Mouse (Mus musculus): ENCODE measurements around the gene Thra. TPM values are rescaled to one million over a fixed set of nuclear protein-coding genes. Genes with fewer than 3 reads are reported as not detected.
"Not testable (repeated sequence)": the region's sequence is repeated elsewhere in the genome, so short reads cannot be mapped to it uniquely, and the experiment has no call there.

Thra gene
- total RNA-seq, 2 experiments from 2014 or later, result 75.4 to 89.1 TPM

DNA sequence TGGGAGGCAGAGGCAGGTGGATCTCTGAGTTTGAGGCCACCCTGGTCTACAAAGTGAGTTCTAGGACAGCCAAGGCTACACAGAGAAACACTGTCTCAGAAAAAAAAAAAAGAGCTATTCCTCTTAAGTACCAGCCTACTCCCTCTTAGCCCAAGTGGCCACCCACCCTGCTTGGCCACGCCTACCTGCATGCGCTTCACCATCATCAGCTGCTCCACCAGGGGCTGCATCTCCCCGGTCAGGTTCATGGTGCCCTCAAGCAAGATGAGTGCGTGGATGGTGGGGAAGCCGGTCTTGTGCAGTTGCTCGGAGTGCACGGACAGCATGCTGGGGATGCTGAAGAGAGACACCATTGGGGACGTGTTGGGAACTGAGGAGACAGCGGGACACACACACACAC is 24.5 kb upstream of the Thra start:
- DNase-seq, result no peak

DNA sequence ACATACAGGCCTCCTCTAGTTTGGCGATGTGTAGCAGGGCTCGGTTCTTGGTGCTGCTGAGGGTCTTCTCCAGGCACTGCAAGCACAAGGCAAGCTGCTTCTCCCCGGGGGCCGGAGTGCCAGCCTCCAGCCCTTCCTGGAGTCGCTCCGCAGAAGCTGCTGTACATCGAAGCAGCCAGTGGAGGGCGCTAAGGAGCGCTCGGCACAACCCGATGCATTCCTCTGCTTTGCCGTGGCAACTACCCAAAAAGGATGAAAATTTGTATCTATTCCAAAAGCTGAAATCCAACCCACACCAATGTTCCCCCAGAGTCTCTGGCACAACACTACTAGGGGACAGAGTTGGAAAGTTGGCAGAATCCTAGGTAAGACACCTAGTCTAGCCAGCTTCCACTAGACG is 22.5 kb upstream of the Thra start:
- peak; percentile 77 for DNase-seq

DNA sequence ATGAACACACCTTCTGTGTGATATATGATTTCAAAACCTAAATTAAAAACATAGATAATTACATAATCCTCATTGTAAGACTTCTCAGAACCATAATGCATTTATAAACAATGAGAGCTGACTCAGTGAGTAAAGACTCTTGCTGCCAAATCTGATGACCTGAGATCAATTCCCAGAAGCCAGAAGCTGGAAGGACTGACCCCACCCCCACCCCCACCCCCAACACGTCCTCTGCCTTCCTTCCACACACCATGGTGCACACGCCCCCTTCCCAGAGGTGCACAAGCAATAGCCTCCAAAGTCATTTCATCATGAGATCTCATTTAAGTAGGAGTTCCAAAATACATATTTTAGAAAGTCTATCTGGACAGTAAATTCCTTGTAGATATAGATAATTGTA is 19.7 kb upstream of the Thra start:
- DNase-seq, result no peak

DNA sequence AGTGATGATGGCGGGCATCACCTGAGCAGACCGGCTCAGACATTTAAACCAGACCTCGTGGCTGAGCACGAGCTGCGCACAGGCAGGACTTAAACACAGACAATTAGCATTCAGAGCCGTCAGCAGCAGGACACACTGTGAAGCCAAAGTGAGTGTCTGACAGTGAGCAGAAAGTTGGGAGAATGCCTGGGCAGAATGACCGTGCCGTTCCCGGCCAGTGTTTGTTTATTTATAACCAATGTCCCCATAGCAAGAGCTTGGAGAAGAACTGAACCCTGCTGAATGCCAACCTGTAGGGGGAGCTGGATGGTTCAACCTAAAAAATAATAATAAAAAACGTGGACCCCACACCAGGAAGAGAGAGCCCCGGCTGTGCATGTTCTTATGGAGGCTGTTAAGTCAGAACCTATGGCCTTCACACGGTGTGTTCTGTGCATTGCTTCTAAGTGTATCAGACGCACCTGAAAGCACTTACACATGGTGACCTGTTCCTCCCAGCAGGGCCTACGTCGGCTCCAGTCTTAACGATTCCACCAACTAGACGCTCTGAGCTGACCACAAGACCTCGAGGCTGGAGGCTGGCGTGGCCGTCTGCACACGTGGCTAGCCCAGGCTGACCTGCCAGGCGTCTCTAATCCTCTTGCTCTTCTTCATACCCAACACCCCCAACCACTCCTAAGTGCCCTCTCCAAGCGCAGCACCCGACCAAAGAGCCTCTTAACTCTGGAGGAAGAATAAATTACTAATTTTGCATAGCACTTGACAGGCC is 18.8 kb upstream of the Thra start:
- peak; percentile 89 for DNase-seq

DNA sequence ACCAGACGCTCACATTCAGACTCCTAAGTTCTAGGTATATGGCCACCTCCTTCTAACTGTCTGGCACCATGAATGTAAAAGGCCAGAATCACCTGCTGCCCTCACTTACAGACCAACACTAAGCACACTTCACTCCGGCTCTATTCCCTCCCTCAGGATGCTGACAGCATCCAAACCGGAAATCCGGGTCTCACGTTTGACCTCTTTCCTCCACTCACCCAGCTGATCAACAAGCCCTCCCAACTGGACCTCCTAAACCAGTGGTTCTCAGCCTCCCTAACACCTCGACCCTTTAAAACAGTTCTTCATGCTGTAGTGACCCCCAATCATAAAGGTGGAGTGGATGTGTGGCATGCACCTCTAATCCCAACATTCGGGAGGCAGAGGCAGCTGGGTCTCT is 17.3 kb upstream of the Thra start:
- no peak for DNase-seq

DNA sequence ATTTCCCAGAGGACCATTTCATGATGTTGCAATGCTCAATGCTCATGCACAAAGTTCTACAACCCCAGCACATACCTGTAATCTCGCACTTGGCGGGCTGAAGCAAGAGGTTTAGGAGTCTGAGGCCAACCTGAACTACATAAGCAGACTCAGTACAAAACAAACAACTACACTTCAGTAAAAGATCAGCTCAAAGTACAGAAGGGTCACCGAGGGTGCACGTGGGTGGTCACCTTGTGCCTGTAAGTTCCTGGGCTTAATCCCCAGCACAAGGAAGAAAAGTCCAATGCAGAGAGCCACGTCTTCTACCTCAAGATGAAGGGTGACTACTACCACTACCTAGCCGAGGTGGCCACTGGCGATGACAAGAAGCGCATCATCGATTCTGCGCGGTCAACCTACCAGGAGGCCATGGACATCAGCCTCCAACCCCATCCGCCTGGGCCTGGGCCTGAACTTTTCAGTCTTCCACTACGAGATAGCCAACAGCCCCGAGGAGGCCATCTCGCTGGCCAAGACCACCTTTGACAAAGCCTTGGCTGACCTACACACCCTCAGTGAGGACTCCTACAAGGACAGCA is 14.4 kb upstream of the Thra start:
- DNase-seq, result no peak

DNA sequence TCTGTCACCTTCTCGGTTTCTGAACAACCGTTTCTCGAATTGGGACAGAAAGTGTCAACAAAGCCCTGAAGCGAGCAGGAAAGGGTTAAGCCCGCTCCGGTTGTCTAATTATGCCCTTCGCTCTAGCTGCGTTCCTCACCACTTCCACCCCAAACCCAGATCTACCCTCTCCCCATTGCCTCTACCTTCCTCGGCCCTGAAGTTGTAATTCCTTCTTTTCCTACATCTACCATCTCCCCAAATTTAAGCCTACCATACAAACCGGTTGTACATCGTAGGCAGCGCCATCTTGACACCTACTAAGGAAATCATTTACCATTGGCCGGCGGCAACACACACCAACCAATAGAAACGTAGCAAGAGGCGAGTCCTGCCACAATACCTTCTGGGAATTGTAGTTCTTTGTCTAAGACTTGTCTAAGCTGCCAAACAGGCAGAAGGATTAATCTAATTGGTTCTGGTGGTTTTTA is 11.3 kb upstream of the Thra start, which contains the start of gene Med24:
Med24 (minus strand) TSS at position 317 of the 470 bp plus-strand sequence.
- DNase-seq, result peak; percentile 86

DNA sequence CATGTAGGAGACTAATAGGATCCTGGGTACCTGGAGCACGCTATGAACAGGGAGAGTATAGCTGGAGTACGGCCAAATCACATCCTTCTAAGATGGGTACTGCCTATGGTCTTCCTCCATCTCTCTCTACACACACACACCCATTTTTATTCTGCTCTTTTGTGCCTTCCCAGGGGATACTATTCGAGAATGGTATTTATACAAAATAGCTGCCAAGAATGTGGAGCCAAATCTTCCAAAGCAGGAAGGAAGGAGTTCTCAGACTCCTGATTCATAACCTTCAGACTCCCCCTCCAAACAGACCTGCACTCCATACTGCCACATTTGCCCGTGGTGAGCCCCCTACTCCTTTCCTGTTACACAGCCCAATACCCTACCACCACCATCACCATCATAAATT is 9.7 kb upstream of the Thra start:
- DNase-seq, result no peak

DNA sequence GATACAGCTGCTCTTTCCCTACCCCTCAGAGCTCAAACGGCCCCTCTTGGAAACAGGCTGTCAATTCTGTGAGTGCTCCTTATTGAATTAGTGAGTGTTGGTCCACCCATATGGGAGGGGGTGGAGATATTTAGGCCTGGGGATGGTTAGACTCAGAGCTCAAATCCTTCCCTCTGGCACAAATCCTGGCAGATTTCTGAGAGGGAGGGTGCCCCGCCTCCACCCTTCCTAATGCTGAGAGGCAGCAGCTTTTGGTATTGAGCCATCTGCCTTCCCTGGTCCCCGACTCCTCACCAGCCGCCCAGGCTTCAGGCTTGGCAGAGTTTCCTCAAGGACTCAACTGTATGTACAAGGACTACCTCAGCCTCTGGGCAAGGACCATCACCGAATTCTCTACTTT is 9.3 kb upstream of the Thra start:
- no peak for DNase-seq

DNA sequence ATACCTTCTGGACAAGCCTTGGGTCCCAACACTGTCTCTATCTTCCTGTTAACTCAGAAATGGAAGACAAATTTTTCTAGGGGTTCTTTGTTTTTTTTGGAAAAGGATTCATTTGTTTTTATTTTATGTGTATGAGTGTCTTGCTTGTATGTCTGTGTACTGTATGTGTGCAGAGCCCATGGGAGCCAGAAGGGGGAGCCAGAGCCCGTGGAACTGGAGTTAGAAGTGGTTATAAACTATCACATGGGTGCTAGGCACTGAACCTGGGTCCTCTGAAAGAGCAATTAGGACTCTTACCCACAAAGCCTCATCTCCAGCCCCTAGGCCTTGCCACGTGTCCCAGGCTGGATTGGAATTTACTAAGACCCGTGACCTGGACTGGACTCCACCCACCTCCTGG is 6.4 kb upstream of the Thra start:
- no peak for DNase-seq

DNA sequence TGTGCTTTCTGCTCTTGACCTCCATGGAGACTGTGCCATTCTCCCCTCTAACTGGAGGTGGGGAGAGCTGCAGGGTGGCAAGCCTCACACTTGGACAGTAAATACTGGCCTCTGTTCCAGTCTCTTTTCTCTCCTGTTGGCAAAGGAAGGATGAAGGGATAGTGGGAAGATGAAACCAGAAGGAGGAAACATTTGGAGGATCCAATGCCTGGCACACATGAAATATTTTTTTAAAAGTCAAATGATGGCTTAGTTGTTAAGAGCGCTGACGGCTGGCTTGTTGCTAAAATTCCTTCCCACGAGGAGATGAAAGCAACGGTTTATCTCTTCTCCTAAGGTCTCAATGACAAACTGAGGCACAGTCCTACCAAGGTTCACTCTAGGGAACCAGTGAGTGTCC is 5.3 kb upstream of the Thra start:
- DNase-seq, result no peak

DNA sequence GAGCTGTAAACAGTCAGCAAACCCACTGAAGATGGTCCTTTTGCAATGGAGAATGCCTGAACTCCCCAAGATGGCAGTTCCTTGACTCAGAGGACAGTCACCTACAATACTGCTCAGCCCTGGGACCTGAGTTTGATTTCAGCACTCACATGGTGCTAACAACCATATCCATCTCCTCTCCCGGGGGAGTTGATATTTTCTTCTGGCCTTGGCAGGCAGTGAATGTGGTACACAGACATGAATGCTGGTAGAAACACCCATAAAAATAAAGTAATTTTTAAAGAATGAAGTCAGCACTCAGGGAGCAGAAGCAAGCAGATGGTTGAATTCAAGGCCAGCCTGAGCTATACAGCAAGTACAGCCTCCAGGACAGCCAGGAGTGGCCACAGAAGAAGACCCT is 4.3 kb upstream of the Thra start:
- no peak for DNase-seq

DNA sequence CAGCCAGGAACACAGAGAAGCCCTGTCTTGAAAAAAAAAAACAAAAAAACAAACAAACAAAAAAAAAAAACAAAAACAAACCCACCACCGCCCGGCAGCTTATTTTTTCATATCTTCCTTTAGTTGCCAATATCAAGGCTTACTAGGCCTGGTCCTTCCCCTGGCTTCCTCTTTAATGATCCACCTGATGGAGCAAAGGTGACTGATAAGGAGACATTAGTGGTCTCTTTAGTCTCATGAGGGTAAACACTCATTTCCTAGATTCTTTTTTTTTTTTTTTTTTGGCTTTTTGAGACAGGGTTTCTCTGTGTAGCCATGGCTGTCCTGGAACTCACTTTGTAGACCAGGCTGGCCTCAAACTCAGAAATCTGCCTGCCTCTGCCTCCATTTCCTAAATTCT is 3.2 kb upstream of the Thra start:
- not testable (repeated sequence) for DNase-seq

DNA sequence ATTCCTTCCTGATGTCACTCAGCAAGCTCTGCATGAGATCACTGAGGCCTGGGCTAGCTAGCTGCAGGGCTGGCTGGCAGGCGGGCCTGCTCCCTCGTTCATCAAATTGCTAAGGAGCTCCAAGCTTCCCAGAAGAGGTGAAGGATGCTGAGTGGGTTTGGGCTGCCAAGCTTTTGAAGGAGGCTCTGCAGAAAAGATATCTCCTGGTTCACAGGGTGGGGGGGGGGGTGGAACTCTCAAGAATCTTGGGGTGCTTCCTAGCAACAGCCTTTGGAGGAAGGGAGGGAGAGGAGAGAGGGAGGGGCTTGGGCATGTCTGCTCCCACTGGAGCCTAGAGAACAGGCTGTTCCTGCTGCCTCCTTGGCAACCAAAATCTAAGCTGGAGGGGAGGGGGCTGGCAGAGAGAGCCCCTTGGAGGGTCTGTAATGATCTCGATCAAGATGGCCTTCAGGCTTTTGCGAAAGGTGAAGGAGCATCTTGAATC is 2.0 kb upstream of the Thra start:
- peak; percentile 59 for DNase-seq

DNA sequence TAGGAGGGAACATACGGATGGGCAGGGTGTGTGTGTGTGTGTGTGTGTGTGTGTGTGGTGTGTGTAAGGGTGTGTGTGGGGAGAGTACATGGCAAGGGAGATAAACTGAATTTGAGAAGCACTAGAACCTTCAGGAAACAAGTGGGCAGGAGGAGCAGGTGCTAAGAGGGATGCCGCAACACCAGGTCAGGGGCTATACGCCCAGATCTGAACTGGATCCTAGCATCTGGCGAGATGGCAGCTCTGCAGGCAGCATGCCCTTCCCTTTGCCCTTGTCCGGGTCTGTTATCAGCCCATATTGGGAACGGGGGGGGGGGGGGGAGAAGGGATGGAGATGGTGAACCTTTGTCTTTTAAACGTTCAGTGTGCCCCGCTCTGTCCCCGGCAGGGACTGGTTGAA is 1.5 kb upstream of the Thra start:
- no peak for DNase-seq

DNA sequence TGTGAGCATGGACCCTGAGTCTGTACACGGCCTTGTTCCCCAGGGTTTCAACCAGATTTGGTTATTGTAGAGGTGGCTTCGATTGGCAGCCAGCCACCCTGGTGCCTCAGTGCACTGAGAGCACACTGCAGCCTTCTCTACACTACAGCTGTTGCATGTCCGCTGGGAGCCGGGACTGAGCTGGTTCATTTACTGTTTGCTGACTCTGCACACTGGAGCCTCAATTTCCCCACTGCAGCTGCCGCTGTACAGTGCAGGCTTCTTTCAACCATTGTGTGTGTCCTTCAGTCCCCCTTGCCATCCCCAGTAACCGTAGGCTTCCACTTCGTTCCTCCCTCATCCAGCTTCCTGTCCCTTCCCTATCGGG is 429 bp upstream of the Thra start:
- DNase-seq, result peak; percentile 26

DNA sequence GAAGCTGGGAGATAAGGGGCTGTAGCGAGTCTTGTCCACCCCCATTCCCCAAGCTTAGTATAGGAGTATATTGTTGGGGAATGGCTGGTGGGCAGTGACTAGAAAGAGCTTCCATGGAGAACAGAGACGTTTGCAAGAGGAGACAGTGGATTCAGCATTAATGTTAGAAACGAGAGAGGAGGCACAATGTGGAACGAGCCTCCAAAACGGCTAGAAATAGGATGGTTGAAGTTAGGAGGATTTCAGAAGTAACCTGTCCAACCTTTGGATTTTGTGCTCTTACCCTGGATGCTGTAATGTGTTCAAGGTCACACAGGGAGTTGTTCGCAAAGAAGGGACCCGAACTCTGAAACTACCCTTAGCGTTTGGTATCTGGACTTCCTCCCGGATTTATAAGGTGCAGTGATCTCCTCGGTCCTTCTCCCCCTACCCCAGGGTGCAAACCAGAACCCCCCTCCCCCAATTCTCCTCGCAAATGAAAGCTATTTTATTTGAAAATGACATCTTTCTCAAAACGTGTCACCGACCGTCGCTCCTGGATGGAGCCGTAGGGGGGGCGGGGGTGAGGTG is 698 bp downstream of the Thra start:
- DNase-seq, result no peak

DNA sequence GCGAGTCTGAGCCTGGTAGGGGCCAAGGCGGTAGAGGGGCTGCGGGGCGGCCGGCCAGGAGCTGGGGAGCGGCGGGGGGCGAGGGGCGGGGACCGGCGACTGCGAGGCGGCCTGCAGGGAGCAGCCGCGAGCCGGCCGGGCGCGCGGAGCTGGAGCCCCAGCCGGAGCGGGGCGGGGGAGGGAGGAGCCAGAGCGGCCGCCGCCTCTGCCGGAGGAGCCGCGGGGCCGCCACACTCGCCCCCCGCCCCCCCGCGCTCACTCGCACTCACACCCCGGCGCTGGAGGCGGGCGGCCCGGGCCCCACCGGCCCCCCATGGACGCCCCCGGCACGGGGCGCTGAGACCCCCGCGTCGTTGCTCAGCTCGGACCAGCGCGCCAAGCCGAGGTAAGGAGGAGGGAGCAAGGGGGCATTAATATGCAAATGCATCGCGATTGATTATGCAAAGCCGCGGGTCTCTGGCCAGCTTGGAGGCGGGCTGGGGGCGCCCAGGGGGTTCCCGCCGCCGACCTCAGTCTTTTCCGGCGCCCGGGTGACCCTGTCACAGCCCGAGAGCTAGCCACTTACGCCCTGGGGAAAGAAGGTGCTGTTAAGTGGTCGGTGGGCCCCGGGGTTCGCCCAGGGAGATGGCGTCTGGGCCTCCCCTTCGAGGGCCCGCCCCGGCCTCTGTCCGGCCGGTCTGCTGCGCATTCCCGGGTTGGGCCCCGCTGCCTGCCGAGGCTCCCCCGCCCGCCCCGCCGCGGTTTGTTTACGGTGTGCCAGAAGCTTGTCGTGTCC is 1.4 kb downstream of the Thra start:
- DNase-seq, result peak; percentile 87

DNA sequence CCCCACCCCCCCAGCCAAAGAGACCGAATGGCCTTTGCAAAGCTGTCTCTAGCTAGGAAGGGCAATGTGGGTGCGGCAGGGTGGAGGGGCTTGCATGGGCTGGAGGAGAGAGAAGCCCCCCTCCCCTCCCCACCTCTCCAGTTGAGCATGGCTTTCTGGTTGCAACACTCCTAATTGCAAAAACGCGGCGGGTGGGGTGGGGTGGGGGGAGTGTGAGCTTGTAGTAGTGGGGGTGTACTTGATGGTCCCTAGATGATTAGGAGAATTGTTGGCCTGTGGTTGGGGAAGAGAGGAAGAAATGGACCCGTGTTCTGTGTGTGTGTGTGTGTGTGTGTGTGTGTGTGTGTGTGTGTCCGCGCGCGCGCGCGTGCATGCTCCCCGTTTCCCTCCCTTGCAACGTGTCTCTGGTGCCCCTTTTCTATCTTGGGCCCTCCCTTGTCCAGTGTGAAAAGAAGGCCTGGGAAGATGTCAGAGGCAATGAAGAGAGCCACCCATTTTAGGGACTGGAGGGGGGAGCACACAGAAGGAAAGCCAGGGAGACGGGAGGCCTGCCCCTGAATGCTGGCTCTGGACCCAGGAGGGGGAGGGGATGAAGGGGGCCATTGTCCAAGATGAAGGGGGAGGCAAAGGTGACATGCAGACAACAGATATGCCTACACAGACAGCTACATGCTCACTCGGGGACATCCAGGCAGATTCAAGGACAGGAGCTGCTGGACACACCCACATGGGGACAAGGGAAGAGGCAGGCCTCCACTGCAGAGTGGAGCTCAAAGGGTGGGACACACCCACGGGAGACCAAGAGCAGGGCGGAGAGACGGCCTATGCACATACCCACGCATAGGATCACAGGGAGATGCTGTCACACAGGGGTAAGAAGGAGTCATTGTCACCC is 2.2 kb downstream of the Thra start:
- peak; percentile 49 for DNase-seq

DNA sequence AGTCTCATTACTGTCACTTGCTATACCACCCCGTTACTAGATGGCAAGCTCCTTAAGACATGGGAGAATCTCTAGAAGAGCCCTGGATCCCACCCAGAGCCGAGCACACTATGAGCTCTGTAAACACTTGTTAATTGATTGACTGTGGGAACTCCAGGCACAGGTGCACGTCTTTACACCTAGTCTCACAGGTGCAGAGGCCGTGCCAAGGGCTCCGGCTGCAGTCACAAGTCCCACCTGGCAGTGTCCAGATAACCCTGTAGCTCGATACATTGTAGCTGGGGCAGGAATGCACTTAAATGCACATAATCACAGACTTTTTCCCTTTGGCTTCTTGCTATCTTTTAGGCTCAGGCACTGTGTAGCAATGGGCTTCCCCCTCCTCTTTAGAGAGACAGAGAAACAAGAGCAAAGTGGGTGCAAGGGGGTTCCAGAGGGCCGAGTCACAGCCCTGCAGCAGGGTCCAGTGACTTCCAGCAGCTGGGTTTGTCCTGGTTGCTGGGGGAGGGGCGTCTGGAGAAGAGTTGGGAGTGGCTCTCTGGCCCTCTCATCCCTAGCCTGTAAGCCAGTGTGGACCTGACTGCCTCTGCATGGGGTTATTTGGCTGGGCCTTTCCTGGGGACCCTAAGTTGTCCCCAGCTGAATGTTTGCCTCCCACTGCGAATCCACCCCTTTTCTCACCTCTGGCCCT is 3.4 kb downstream of the Thra start:
- peak; percentile 75 for DNase-seq

DNA sequence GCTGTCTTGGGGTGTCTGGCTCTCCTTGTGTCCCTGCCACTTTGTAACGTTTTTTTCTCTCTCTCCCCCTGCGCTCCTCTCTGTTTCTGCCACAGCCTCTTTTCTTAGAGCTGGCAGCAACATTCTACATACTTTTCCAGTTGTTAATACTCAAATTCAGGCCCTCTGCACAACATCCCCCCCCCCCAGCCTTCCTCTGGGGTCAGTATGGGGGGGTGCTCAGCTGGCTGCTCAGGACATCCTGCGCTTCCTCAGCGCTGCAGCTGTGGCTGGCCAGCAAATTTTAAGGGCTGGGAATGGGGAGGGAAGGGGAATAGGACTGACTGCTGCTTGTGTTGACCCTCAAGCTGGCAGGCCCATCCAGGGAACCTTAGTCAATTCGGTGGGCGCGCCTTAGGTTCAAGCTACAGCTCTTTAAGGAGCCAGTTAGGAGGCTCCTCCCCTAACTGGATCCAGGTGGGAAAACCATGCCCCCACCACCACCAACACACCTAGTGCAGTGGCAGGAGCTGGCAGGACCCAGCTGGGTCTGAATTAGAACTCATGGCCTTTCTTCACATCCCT is 4.1 kb downstream of the Thra start:
- peak; percentile 44 for DNase-seq
